Mouse (Mus musculus): ENCODE results near the gene Polr2i. TPM values are rescaled to one million over a fixed set of nuclear protein-coding genes. Genes with fewer than 3 reads are reported as not detected.
A peak's percentile ranks its signal among the peaks of the same experiment; 100 is the strongest.
"Not testable (repeated sequence)": the region's sequence is repeated elsewhere in the genome, so short reads cannot be mapped to it uniquely, and the experiment has no call there.

Polr2i gene
- polyA plus RNA-seq, 1 experiment from 2014 or later, result 129 TPM

- Histone ChIP-seq H3K27me3 (replicated peaks; ENCODE audit: control insufficient read depth, insufficient read depth, low read length) (no peaks in the 10 kb centered on the region), H3K9me3 (ENCODE audit: control insufficient read depth, low read length) (no peaks in the 10 kb centered on the region), H3K4me1 (replicated peaks; ENCODE audit: control insufficient read depth, insufficient read depth, low read length) (peaks cover 5% of the 10 kb centered on the region), H3K27ac (ENCODE audit: low read depth, low read length) (no peak overlapping the region), H3K36me3 (ENCODE audit: control insufficient read depth, insufficient read depth, low read length) (no peaks in the 10 kb centered on the region), H3K4me3 (ENCODE audit: low read depth, low read length) (peak overlapping the region; percentile 79), H3K9ac (ENCODE audit: low read depth, low read length) (no peak overlapping the region), H3K4me2 (peak overlapping the region; percentile 68; the same call in 1 of the 2 replicates)
- WGBS, result 83% methylated on average over 20 of the region's 20 CpGs
- no peak for ATAC-seq (replicated peaks; ENCODE audit: low FRiP score)
- DNase-seq (ENCODE audit: low spot score), result no peak
These were observed 1.6 kb downstream of the Polr2i start for GRCm38 (mm10) chr7:30233387-30233786.

- H3K4me3 ChIP-seq (ENCODE audit: low read depth, low read length), result no peak overlapping the region
- peaks cover 5% of the 10 kb centered on the region for H3K4me1 ChIP-seq (replicated peaks; ENCODE audit: control insufficient read depth, insufficient read depth, low read length)
- H3K4me2 ChIP-seq, result no peak overlapping the region
- no peak overlapping the region for H3K27ac ChIP-seq (ENCODE audit: low read depth, low read length)
- H3K36me3 ChIP-seq (ENCODE audit: control insufficient read depth, insufficient read depth, low read length), result no peaks in the 10 kb centered on the region
- no peaks in the 10 kb centered on the region for H3K27me3 ChIP-seq (replicated peaks; ENCODE audit: control insufficient read depth, insufficient read depth, low read length)
- 93% methylated on average over 15 of the region's 15 CpGs for WGBS
- no peaks in the 10 kb centered on the region for H3K9me3 ChIP-seq (ENCODE audit: control insufficient read depth, low read length)
- ATAC-seq (replicated peaks; ENCODE audit: low FRiP score) (no peak), DNase-seq (ENCODE audit: low spot score) (no peak)
- no peak overlapping the region for H3K9ac ChIP-seq (ENCODE audit: low read depth, low read length)
These were observed 2.6 kb downstream of the Polr2i start for GRCm38 (mm10) chr7:30234276-30234858.

GRCm38 (mm10) chr7:30235091-30235490 lies 3.3 kb downstream of the Polr2i start:
- Histone ChIP-seq H3K36me3 (ENCODE audit: control insufficient read depth, insufficient read depth, low read length) (no peaks in the 10 kb centered on the region), H3K27ac (ENCODE audit: low read depth, low read length) (no peak overlapping the region), H3K27me3 (replicated peaks; ENCODE audit: control insufficient read depth, insufficient read depth, low read length) (no peaks in the 10 kb centered on the region), H3K9me3 (ENCODE audit: control insufficient read depth, low read length) (no peaks in the 10 kb centered on the region), H3K9ac (ENCODE audit: low read depth, low read length) (no peak overlapping the region), H3K4me1 (replicated peaks; ENCODE audit: control insufficient read depth, insufficient read depth, low read length) (peaks cover 5% of the 10 kb centered on the region), H3K4me3 (ENCODE audit: low read depth, low read length) (no peak overlapping the region), H3K4me2 (no peak overlapping the region)
- 87% methylated on average over 8 of the region's 8 CpGs for WGBS
- DNase-seq (ENCODE audit: low spot score), result no peak
- ATAC-seq (replicated peaks; ENCODE audit: low FRiP score), result no peak

GRCm38 (mm10) chr7:30235625-30236024 lies 3.9 kb downstream of the Polr2i start, which contains the start of gene Ovol3:
Gene Ovol3 (minus strand): TSS chr7:30235725.
- H3K4me1 ChIP-seq (replicated peaks; ENCODE audit: control insufficient read depth, insufficient read depth, low read length), result peaks cover 5% of the 10 kb centered on the region
- no peaks in the 10 kb centered on the region for H3K9me3 ChIP-seq (ENCODE audit: control insufficient read depth, low read length)
- 0 out of 2 replicates have a peak, but pooled peaks cover 4% of the 10 kb centered on the region for H3K36me3 ChIP-seq (ENCODE audit: control insufficient read depth, insufficient read depth, low read length)
- no peak within 1 kb of the TSS for H3K4me3 ChIP-seq (ENCODE audit: low read depth, low read length)
- no peak within 1 kb of the TSS for H3K27ac ChIP-seq (ENCODE audit: low read depth, low read length)
- H3K9ac ChIP-seq (ENCODE audit: low read depth, low read length), result no peak within 1 kb of the TSS
- no peak for DNase-seq (ENCODE audit: low spot score)
- H3K4me2 ChIP-seq, result no peak within 1 kb of the TSS
- no peak for ATAC-seq (replicated peaks; ENCODE audit: low FRiP score)
- 72% methylated on average over 4 of the region's 4 CpGs for WGBS
- no peaks in the 10 kb centered on the region for H3K27me3 ChIP-seq (replicated peaks; ENCODE audit: control insufficient read depth, insufficient read depth, low read length)

GRCm38 (mm10) chr7:30237374-30237773 lies 5.6 kb downstream of the Polr2i start:
- H3K9ac ChIP-seq (ENCODE audit: low read depth, low read length); H3K4me1 ChIP-seq (replicated peaks; ENCODE audit: control insufficient read depth, insufficient read depth, low read length); ATAC-seq (replicated peaks; ENCODE audit: low FRiP score); H3K4me3 ChIP-seq (ENCODE audit: low read depth, low read length); H3K9me3 ChIP-seq (ENCODE audit: control insufficient read depth, low read length); H3K27me3 ChIP-seq (replicated peaks; ENCODE audit: control insufficient read depth, insufficient read depth, low read length); H3K4me2 ChIP-seq; H3K27ac ChIP-seq (ENCODE audit: low read depth, low read length); DNase-seq (ENCODE audit: low spot score): not testable (repeated sequence)
- peaks cover 13% of the 10 kb centered on the region; the same call in 1 of the 2 replicates for H3K36me3 ChIP-seq (ENCODE audit: control insufficient read depth, insufficient read depth, low read length)
- WGBS, result 78% methylated on average over 3 of the region's 3 CpGs

- Histone ChIP-seq H3K27me3 (replicated peaks; ENCODE audit: control insufficient read depth, insufficient read depth, low read length) (no peaks in the 10 kb centered on the region), H3K4me3 (ENCODE audit: low read depth, low read length) (no peak overlapping the region), H3K4me2 (no peak overlapping the region), H3K9me3 (ENCODE audit: control insufficient read depth, low read length) (no peaks in the 10 kb centered on the region), H3K27ac (ENCODE audit: low read depth, low read length) (no peak overlapping the region), H3K36me3 (ENCODE audit: control insufficient read depth, insufficient read depth, low read length) (peaks cover 6% of the 10 kb centered on the region; the same call in 1 of the 2 replicates), H3K9ac (ENCODE audit: low read depth, low read length) (no peak overlapping the region), H3K4me1 (replicated peaks; ENCODE audit: control insufficient read depth, insufficient read depth, low read length) (no peaks in the 10 kb centered on the region)
- 79% methylated on average over 12 of the region's 12 CpGs for WGBS
- ATAC-seq (replicated peaks; ENCODE audit: low FRiP score) (no peak), DNase-seq (ENCODE audit: low spot score) (no peak)
These were observed 20.5 kb downstream of the Polr2i start for GRCm38 (mm10) chr7:30251956-30252954.

GRCm38 (mm10) chr7:30265041-30265440 lies 33.3 kb downstream of the Polr2i start:
- H3K4me1 ChIP-seq (replicated peaks; ENCODE audit: control insufficient read depth, insufficient read depth, low read length), result no peaks in the 10 kb centered on the region
- ATAC-seq (replicated peaks; ENCODE audit: low FRiP score), result no peak; the same call in 1 of the 2 replicates
- WGBS, result 56% methylated on average over 2 of the region's 2 CpGs
- H3K4me2 ChIP-seq, result no peak overlapping the region
- H3K27me3 ChIP-seq (replicated peaks; ENCODE audit: control insufficient read depth, insufficient read depth, low read length), result no peaks in the 10 kb centered on the region
- H3K4me3 ChIP-seq (ENCODE audit: low read depth, low read length), result no peak overlapping the region
- H3K9ac ChIP-seq (ENCODE audit: low read depth, low read length), result no peak overlapping the region
- H3K27ac ChIP-seq (ENCODE audit: low read depth, low read length), result no peak overlapping the region
- no peaks in the 10 kb centered on the region for H3K36me3 ChIP-seq (ENCODE audit: control insufficient read depth, insufficient read depth, low read length)
- no peak for DNase-seq (ENCODE audit: low spot score)
- H3K9me3 ChIP-seq (ENCODE audit: control insufficient read depth, low read length), result no peaks in the 10 kb centered on the region

GRCm38 (mm10) chr7:30265531-30265930 lies 33.8 kb downstream of the Polr2i start:
- Histone ChIP-seq H3K36me3 (ENCODE audit: control insufficient read depth, insufficient read depth, low read length) (no peaks in the 10 kb centered on the region), H3K9me3 (ENCODE audit: control insufficient read depth, low read length) (no peaks in the 10 kb centered on the region)

More at GRCm38 (mm10) chr7:30265531-30265930, 33.8 kb downstream of the Polr2i start:
- Histone ChIP-seq H3K27ac (ENCODE audit: low read depth, low read length) (no peak overlapping the region), H3K9ac (ENCODE audit: low read depth, low read length) (no peak overlapping the region), H3K4me3 (ENCODE audit: low read depth, low read length) (no peak overlapping the region), H3K4me2 (no peak overlapping the region), H3K4me1 (replicated peaks; ENCODE audit: control insufficient read depth, insufficient read depth, low read length) (no peaks in the 10 kb centered on the region), H3K27me3 (replicated peaks; ENCODE audit: control insufficient read depth, insufficient read depth, low read length) (no peaks in the 10 kb centered on the region)
- WGBS, result 94% methylated on average over 5 of the region's 5 CpGs
- no peak for ATAC-seq (replicated peaks; ENCODE audit: low FRiP score)
- DNase-seq (ENCODE audit: low spot score), result no peak

Data from liver, embryonic 11.5 days (tissue).